Mouse (Mus musculus) gastrocnemius, adult 2 months (tissue): Measurements from ENCODE around the gene Galnt6. TPM values are rescaled to one million over a fixed set of nuclear protein-coding genes. Genes with fewer than 3 reads are reported as not detected.

Source experiments
- DNase-seq: peaks from one replicate; pipeline ENCODE4 v3.0.0; 2022
- H3K27ac ChIP-seq: fragments of 200-600 bp; 2 replicates; pipeline ENCODE4 v1.8.1; 2022; ENCODE audit warnings: mild to moderate bottlenecking
- H3K4me3 ChIP-seq: fragments of 200-600 bp; 2 replicates; pipeline ENCODE4 v1.8.1; 2022; ENCODE audit warnings: mild to moderate bottlenecking, moderate library complexity
- CTCF ChIP-seq: fragments of 200-600 bp; IDR thresholded peaks from 2 replicates; pipeline ENCODE4 v1.8.1; 2022; ENCODE audit warnings: antibody characterized with exemption, mild to moderate bottlenecking, moderate library complexity
- intact Hi-C: fragments of 180-260 bp; cut with DNase I; formaldehyde crosslinking; loops from one replicate; pipeline ENCODE4 v1.15.1; 2025
- total RNA-seq, 2 experiments: library from RNA; stranded (reverse); gene quantifications; 2 replicates each; pipeline ENCODE4 v1.2.3; 2021

Galnt6 gene
- total RNA-seq, 2 experiments from 2014 or later = 0.10 to 0.14 TPM

GRCm38 (mm10) chr15:100667871-100668545 lies 61.2 kb downstream of the Galnt6 start:
- Histone ChIP-seq H3K4me3 (no peak overlapping the region), H3K27ac (no peak overlapping the region)
- no peak for TF ChIP-seq CTCF
- intact Hi-C loops = no loop called here
- no peak for DNase-seq

- TF ChIP-seq CTCF = no peak
- Histone ChIP-seq H3K4me3 (no peak overlapping the region), H3K27ac (no peak overlapping the region)
- intact Hi-C loops = no loop called here
- no peak for DNase-seq
These were observed 61.8 kb downstream of the Galnt6 start for GRCm38 (mm10) chr15:100667420-100667819.

GRCm38 (mm10) chr15:100666851-100667250 lies 62.3 kb downstream of the Galnt6 start:
- H3K27ac ChIP-seq = no peak overlapping the region
- DNase-seq = no peak
- TF ChIP-seq CTCF = no peak
- intact Hi-C loops = no loop called here
- H3K4me3 ChIP-seq = no peak overlapping the region

GRCm38 (mm10) chr15:100666219-100666696 lies 62.9 kb downstream of the Galnt6 start:
- peak; percentile 31 for DNase-seq
- Histone ChIP-seq H3K27ac (0 out of 2 replicates have a peak overlapping the region, but pooled peaks have one; percentile 20), H3K4me3 (no peak overlapping the region)
- no peak for TF ChIP-seq CTCF
- intact Hi-C loops = no loop called here

GRCm38 (mm10) chr15:100665411-100666218 lies 63.6 kb downstream of the Galnt6 start:
- DNase-seq = no peak
- Histone ChIP-seq H3K27ac (no peak overlapping the region), H3K4me3 (no peak overlapping the region)
- TF ChIP-seq CTCF = no peak
- intact Hi-C loops = no loop called here

- no peak for DNase-seq
- H3K4me3 ChIP-seq = no peak overlapping the region
- intact Hi-C loops = no loop called here
- no peak for TF ChIP-seq CTCF
- no peak overlapping the region for H3K27ac ChIP-seq
These were observed 64.3 kb downstream of the Galnt6 start for GRCm38 (mm10) chr15:100664813-100665274.

GRCm38 (mm10) chr15:100660805-100661204 lies 68.4 kb downstream of the Galnt6 start:
- no peak for TF ChIP-seq CTCF
- DNase-seq = no peak
- intact Hi-C loops = no loop called here
- Histone ChIP-seq H3K4me3 (no peak overlapping the region), H3K27ac (peak overlapping the region; percentile 52; the same call in 1 of the 2 replicates)

GRCm38 (mm10) chr15:100660306-100660705 lies 68.9 kb downstream of the Galnt6 start:
- no peak for TF ChIP-seq CTCF
- intact Hi-C loops = no loop called here
- Histone ChIP-seq H3K4me3 (peak overlapping the region; percentile 34; the same call in 1 of the 2 replicates), H3K27ac (peak overlapping the region; percentile 52; the same call in 1 of the 2 replicates)
- DNase-seq = peak; percentile 90

- DNase-seq = no peak
- no peak for TF ChIP-seq CTCF
- Histone ChIP-seq H3K27ac (no peak overlapping the region), H3K4me3 (no peak overlapping the region)
- intact Hi-C loops = no loop called here
These were observed 74.0 kb downstream of the Galnt6 start for GRCm38 (mm10) chr15:100655201-100655600.

- Histone ChIP-seq H3K4me3 (no peak overlapping the region), H3K27ac (no peak overlapping the region)
- DNase-seq = no peak
- no peak for TF ChIP-seq CTCF
- intact Hi-C loops = no loop called here
These were observed 74.9 kb downstream of the Galnt6 start for GRCm38 (mm10) chr15:100654271-100654670.

GRCm38 (mm10) chr15:100651610-100652009 lies 77.6 kb downstream of the Galnt6 start:
- no peak for TF ChIP-seq CTCF
- no peak for DNase-seq
- no peak overlapping the region for H3K4me3 ChIP-seq
- intact Hi-C loops = no loop called here
- H3K27ac ChIP-seq = no peak overlapping the region

GRCm38 (mm10) chr15:100650111-100650510 lies 79.1 kb downstream of the Galnt6 start:
- DNase-seq = no peak
- TF ChIP-seq CTCF = no peak
- Histone ChIP-seq H3K27ac (no peak overlapping the region), H3K4me3 (no peak overlapping the region)
- intact Hi-C loops = no loop called here

GRCm38 (mm10) chr15:100646161-100646560 lies 83.0 kb downstream of the Galnt6 start:
- intact Hi-C loops = no loop called here
- no peak overlapping the region for H3K27ac ChIP-seq
- no peak for TF ChIP-seq CTCF
- H3K4me3 ChIP-seq = no peak overlapping the region
- DNase-seq = no peak
